Mouse (Mus musculus) hematopoietic stem cell, adult 5-6 weeks (primary cell): ENCODE results near the gene Stt3a. TPM values are rescaled to one million over a fixed set of nuclear protein-coding genes. Genes with fewer than 3 reads are reported as not detected.

Experiments
- ATAC-seq, 2 experiments: fragments of 125-278 bp in 1 of 2; replicated peaks in 1 of 2; 2 replicates each; pipeline ENCODE4 v1.8.0; 2016 to 2017; ENCODE audit warnings: inconsistent platforms in 2 of 2, mild to moderate bottlenecking in 2 of 2, moderate number of reproducible peaks in 2 of 2, low read depth in 1 of 2, moderate TSS enrichment in 1 of 2; ENCODE audit not compliant: low FRiP score in 2 of 2, poor library complexity in 2 of 2, severe bottlenecking in 2 of 2, insufficient read depth in 1 of 2, low TSS enrichment in 1 of 2
- total RNA-seq: library from RNA; stranded (forward); fragments of 172-1452, 232-1000 nt; gene quantifications from 2 replicates; pipeline ENCODE4 v1.2.3, GENCODE M21; 2017

The Stt3a gene
- total RNA-seq, 1 experiment from 2014 or later = 650 TPM

DNA sequence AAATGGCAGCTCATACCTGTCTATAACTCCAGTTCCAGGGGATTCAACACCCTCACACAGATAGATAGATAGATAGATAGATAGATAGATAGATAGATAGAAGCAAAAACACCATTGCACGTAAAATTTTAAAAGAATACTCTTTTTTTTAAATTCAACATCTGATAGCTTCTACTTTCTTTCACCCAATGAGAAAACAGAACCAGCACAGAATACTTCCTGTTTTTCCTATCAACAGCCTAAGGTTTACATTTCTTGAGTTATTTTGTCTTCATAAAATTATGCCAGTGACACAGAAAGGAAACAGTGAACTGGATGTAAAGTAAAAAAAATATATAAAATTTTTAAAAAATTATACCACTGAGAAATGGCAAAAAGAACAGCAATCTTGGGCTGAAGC lies 3.1 kb downstream of the Stt3a start:
- no peak for ATAC-seq

DNA sequence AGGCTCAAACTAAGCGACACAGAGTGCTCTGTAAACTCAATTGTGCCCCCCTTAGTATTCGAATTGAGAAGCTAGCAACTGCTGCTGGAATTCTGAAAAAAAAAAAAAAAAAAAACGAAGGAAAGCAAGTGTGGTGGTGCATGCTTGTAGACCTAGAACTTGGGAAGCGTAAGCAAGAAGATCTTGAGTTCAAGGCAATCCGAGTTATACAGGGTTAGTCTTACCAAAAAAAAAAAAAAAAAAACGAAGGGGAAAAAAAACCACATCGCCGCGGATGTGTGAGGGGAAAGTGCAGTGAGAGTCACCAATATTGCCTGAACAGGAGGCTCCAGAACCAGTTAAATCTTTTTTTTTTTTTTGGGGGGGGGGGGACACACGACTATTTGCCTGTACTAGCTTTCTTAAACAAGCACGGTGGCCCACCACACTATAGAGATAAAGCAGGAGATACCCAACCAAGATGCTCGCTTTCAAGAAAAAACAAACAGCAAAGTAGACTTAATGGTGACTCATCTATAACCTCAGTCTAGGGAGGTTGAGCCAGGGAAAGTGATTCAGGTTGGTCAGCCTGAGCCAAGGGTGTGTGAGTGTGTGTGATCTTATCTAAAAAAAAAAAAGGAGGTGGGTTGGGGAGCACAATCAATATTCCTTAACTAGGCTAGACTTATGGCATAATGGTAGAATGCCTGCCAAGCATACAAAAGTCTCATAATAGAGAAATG lies 40.3 kb downstream of the Stt3a start, which contains the start of gene Chek1:
Chek1 (minus strand) TSS at position 32 of the 722 bp plus-strand sequence.
- no peak for ATAC-seq

DNA sequence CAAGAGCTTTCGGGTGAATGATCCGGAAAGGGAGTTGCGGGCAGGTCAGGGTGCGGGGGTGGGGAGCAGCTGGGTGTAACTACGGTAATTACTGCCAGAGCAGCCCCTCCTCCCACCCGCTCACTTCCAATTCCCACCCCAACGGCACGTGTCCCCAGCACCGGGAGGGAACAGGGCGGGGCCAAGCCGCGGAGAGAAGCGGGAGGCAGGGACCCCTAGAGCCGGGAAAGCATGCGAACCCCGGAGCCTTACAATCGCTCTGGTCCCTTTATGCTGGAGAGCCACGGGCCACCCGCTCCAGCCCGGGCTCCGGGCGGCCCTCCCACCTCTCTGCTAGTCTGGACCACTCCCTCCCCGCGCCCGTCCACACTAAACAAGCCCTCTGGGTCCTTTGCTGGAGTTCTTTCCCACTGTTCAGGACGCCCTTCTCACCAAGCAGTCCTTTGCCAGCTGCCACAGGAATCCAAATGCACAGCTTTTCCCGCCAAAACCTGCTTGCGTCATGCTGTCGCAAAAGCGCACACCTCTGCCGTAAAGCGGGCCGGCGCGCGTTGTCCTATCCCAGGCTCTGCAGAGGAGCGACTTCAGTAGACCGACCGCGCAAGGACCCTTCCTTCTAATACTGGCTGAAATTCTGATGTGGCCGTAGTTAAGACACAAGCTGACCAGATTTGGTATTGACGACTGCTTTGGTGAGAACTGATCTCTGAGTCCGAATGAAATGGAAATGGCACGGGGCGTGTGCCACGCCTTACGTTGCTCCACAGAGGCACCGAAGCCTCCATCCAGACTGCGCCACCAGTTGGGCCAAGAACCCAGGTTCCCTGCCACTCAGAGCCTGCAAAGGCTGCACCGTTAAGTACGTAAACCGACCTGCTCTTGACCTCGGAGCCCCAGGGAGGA lies 41.1 kb downstream of the Stt3a start:
- peak; percentile 88 to 92 for ATAC-seq

DNA sequence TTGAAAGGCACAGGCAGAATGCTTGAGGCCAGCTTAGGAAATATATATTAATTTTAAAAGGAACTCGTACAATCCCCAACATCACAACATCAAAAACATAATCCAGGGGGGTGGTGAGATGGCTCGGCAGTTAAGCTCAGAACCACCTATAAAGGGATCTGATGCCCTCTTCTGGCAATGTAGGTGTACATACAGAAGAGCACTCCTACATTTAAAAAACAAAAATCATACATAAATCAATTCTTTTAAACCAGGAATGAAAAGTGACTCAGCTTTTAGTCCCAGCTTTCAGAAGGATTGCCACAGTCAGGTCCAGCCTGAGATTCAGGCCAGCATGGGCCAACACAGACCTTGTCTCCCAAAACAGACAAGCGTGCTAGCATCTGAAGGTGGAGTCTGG lies 50.9 kb downstream of the Stt3a start:
- no peak for ATAC-seq

DNA sequence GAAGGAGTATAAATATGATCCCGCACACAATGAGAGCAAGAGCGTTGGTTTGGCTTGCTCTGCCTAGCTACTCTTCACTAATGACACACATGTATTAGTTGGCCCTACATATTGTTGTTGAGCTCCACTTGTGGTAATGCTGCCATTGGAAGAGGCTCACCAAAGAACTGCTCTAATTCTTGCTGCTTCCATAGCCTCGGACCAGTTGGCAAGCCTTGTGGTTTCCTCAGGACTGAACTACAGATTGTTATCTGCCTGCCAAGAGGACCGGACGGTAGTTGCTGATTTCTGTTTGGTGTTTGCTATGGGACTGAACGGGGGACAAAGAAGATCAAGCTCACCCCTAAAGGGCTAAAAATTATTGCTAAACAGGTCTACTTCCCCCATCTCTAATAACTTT lies 60.2 kb downstream of the Stt3a start:
- 0 out of 4 replicates have a peak, but pooled peaks of 1 of the 2 experiments have one; percentile 42 for ATAC-seq

DNA sequence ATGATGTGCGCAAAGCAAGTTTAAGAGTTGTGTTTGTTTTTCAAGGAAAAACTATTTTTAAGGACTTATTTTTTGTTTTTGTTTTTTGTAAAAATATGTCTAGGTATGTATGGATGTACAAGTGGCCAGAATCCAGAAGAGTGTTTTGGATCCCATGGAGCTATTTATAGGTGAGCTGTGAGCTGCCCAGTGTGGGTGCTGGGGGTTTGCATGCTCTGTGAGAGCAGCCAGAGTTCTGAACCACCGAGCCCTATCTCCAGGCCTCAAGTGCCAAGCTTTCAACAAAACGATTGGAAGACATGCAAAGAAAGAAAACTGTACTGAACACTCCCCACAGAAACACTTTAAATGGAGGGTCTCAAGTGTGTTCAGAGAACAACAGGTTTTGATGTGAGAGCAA lies 61.6 kb downstream of the Stt3a start:
- no peak for ATAC-seq

DNA sequence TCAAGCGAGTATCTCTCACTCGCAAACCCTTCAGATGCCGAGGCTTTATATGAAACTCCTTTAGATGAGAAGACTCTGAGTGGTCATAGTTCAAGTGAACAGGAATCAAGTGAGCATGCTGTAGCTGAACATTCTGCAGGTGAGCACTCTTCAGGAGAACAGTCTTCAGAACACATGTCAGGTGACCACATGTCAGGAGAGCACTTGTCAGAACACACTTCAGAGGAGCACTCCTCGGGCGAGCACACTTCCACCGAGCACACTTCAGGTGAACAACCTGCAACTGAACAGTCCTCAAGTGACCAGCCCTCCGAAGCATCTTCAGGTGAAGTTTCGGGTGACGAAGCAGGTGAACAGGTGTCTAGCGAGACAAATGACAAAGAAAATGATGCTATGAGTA lies 73.2 kb downstream of the Stt3a start:
- no peak for ATAC-seq

DNA sequence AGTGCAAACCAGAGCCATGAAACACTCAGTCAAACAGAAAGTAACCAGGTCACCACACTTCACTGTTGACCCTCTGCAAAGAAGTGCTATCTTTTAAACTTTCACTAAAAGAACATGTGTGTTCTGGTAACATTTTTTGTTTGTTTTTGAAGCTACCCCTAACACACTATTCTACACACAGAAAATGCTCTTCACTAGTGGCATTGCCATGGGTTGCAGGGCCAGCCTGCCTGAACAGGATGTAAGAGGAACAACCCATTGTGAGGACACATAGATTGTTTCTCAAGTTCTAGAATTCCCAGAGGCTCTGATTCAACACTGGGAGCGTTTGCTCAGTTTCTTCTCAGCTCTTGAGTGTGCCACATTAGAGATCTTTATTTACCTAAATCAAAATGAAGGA lies 74.6 kb downstream of the Stt3a start, which contains the start of gene Acrv1:
Acrv1 (plus strand) TSS at position 301 of the 400 bp plus-strand sequence.
- ATAC-seq = no peak

DNA sequence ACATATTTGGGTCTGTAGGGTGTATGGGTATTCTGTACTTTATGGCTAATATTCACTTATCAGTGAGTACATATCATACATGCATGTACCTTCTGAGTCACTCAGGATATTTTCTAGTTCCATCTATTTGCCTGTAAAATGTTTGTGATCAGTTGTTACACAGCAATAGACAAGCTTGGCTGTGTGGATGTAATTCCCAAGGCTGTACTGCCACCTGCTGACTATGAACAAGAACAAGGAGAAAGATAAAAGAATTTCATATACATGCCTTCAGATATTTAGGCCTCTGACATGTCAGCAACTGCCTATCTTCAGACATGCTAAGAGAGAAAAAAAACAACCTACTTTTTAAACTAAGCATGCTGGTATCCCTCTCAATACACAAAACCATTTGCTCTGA lies 80.2 kb downstream of the Stt3a start:
- ATAC-seq = no peak

DNA sequence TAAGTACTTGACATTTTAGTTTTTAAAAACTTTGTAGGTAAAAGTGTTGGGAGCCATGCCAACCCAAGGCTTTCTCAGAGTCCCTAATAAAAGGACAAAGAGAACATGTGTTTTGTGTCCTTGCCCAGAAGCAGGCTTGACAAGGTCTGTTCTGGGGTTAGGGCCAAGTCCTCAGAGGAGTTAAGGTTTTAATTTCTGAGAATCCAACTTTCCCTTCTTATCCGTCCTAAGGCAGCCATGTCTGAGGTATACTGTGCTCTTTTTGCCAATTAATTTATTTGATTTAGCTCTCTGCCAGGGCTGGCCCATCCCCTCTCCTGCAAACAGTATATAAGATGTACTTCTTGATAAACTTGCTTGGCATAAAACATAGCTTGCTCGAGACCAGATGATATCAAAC lies 86.1 kb downstream of the Stt3a start:
- ATAC-seq = no peak

Other genes starting within 250 kb of the Stt3a start
- not detected in 2 replicates for gene Gm5615, start 225.7 kb downstream of the Stt3a start, total RNA-seq
- gene Gm17689, start 185.0 kb downstream of the Stt3a start, total RNA-seq = not detected in 2 replicates
- gene A630095E13Rik, start 124.3 kb downstream of the Stt3a start, total RNA-seq = not detected in 2 replicates
- not detected in 2 replicates for gene Acrv1, start 74.5 kb downstream of the Stt3a start, total RNA-seq
- 46.9 and 118 TPM in 2 replicates for gene Chek1, start 40.6 kb downstream of the Stt3a start, total RNA-seq
- gene Ei24, start 29.7 kb upstream of the Stt3a start, total RNA-seq = 42.8 and 45.1 TPM in 2 replicates
- 1.1 TPM in 1 of 2 replicates, not detected in the other for gene Fez1, start 54.2 kb upstream of the Stt3a start, total RNA-seq